Mouse (Mus musculus): ENCODE results near the gene Fbxo47. TPM values are rescaled to one million over a fixed set of nuclear protein-coding genes. Genes with fewer than 3 reads are reported as not detected.
A peak's percentile ranks its signal among the peaks of the same experiment; 100 is the strongest.

The Fbxo47 gene
- polyA plus RNA-seq, 2 experiments: 0.22 to 0.58 TPM

DNA sequence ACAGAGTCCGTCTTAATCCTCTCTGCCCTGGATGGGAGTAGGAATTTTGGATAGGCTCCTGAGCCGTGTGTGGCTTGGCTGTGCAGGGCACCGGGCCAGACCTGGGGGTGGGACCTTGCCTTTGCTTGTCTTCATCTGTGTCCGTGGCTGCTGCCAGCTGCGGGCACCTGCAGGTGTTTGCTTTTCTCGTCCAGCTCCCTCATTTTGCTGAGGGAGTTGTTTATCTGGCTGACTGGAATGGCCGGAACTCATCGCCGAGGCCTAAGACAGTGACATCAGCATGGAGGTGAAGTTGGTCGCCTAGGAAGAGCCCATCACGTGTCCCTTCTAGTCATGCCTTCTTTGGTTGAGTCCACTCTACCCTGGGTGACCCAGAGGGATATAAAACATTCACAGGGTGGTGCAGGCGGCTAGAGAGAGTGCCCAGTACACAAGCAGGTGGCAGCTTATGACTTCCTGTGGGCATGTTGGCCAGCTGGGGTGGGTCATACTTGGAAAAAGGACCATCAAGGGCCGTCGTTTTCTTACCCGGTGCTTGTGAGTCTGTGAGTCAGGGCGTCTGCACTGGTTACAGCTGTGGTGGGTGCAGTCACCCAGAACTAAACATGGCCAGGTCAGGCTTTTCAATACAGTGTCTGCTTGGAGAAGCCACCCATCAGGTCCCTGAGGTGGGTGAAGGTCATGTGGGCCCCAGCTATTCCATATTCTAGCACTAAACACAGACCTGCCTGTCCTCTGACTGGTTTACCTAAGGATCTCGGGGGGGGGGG is 70.0 kb downstream of the Fbxo47 start:
- peaks cover 75% of the 10 kb centered on the region for H3K36me3 ChIP-seq (ENCODE audit: control insufficient read depth, insufficient read depth, low read length)

GRCm38 (mm10) chr11:97813085-97813484 is 70.9 kb downstream of the Fbxo47 start:
- H3K9me3 ChIP-seq (ENCODE audit: control insufficient read depth, low read length): no peaks in the 10 kb centered on the region
- H3K4me3 ChIP-seq (replicated peaks; ENCODE audit: low read length): no peak overlapping the region
- H3K36me3 ChIP-seq (ENCODE audit: control insufficient read depth, insufficient read depth, low read length): peaks cover 75% of the 10 kb centered on the region
- peaks cover 60% of the 10 kb centered on the region for H3K4me1 ChIP-seq (ENCODE audit: control insufficient read depth, insufficient read depth, low read length)
- 63% methylated on average over 7 of the region's 7 CpGs for WGBS
- H3K9ac ChIP-seq (ENCODE audit: low read depth, low read length, severe bottlenecking): no peak overlapping the region
- ATAC-seq (ENCODE audit: low FRiP score, low read depth) (no peak), DNase-seq (ENCODE audit: low spot score) (no peak)
- no peak overlapping the region for H3K27ac ChIP-seq (replicated peaks; ENCODE audit: low read depth, low read length)
- H3K4me2 ChIP-seq (replicated peaks; ENCODE audit: low read depth, low read length, severe bottlenecking): no peak overlapping the region
- TF ChIP-seq POLR2A (IDR thresholded peaks at IDR 0.05; ENCODE audit: borderline replicate concordance, extremely low read depth, insufficient read depth, insufficient read length): no peak
- H3K27me3 ChIP-seq (ENCODE audit: control insufficient read depth, insufficient read depth, low read length): no peaks in the 10 kb centered on the region

More for the DNA sequence above, 70.0 kb downstream of the Fbxo47 start:
- no peaks in the 10 kb centered on the region for H3K9me3 ChIP-seq (ENCODE audit: control insufficient read depth, low read length)
- H3K27me3 ChIP-seq (ENCODE audit: control insufficient read depth, insufficient read depth, low read length): no peaks in the 10 kb centered on the region
- H3K4me1 ChIP-seq (ENCODE audit: control insufficient read depth, insufficient read depth, low read length): peaks cover 59% of the 10 kb centered on the region
- ATAC-seq (ENCODE audit: low FRiP score, low read depth) (no peak), DNase-seq (ENCODE audit: low spot score) (no peak)
- no peak overlapping the region for H3K9ac ChIP-seq (ENCODE audit: low read depth, low read length, severe bottlenecking)
- H3K4me3 ChIP-seq (replicated peaks; ENCODE audit: low read length): no peak overlapping the region
- no peak overlapping the region for H3K4me2 ChIP-seq (replicated peaks; ENCODE audit: low read depth, low read length, severe bottlenecking)
- H3K27ac ChIP-seq (replicated peaks; ENCODE audit: low read depth, low read length): no peak overlapping the region
- no peak for TF ChIP-seq POLR2A (IDR thresholded peaks at IDR 0.05; ENCODE audit: borderline replicate concordance, extremely low read depth, insufficient read depth, insufficient read length)
- 84% methylated on average over 17 of the region's 17 CpGs for WGBS

DNA sequence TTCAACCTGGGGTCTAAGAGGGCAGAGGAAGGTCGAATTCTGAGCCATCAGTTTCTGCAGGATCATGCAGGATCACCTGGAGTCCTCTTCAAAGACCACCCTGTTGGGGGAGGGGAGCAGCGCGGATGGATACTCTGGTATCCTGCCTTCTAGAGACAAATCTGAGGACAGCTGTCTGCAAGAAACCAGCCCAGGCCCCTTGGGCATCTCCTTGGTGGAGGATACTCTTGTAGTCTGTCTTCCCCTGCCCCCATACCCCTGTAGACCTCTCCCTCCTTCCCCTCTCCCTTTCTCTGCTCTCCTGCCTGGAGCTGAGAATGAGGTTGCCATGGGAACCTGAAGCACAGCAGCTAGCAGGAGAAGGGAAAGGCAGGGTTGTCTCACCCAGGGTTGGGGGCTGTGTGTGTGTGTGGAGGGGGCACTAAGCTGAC is 71.4 kb downstream of the Fbxo47 start:
- Histone ChIP-seq H3K9ac (ENCODE audit: low read depth, low read length, severe bottlenecking) (no peak overlapping the region), H3K9me3 (ENCODE audit: control insufficient read depth, low read length) (no peaks in the 10 kb centered on the region), H3K36me3 (ENCODE audit: control insufficient read depth, insufficient read depth, low read length) (peaks cover 76% of the 10 kb centered on the region), H3K27ac (replicated peaks; ENCODE audit: low read depth, low read length) (no peak overlapping the region), H3K4me3 (replicated peaks; ENCODE audit: low read length) (no peak overlapping the region), H3K27me3 (ENCODE audit: control insufficient read depth, insufficient read depth, low read length) (no peaks in the 10 kb centered on the region), H3K4me1 (ENCODE audit: control insufficient read depth, insufficient read depth, low read length) (peaks cover 61% of the 10 kb centered on the region), H3K4me2 (replicated peaks; ENCODE audit: low read depth, low read length, severe bottlenecking) (no peak overlapping the region)
- DNase-seq (ENCODE audit: low spot score) (no peak), ATAC-seq (ENCODE audit: low FRiP score, low read depth) (peak; percentile 35; the same call in 1 of the 2 replicates)
- WGBS: 41% methylated on average over 3 of the region's 3 CpGs
- no peak for TF ChIP-seq POLR2A (IDR thresholded peaks at IDR 0.05; ENCODE audit: borderline replicate concordance, extremely low read depth, insufficient read depth, insufficient read length)

DNA sequence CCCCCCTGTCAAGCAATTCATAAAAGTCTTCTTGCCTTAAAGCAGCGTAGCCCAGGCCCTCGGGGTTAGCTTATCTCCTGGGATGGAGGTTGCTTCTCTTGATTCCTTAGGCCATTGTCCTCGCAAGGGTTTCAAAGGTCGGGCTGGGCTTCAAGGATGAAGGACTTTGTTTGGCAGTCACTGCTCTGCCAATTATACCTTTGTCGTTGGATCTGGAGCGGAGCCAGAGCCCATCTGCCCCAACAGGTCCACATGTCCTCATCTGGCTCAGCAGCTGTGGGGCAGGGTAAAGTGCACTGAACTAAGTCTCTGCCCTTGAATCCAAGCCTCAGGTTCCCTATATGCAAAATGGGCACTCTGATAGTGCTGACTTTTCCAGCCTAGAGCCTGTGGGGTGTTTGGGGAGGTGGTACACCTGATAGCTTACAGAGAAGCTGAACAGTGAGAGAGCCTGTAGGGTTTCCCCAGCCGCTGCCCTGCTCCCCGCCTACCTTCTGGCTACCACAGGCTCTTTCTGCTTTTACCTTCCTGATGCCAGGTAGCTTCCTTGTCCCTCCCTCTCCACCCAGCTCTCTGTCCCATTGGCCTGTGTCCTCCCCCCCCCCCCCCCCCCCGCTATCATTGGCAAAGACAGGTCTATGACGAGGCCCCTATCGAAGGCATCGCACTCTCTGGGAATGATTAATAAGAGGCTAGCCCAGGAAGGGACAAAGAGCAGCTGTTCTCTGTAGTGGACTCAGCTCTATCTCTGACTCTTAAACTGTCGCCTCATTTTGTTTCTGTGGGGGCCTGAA is 72.2 kb downstream of the Fbxo47 start:
- no peak overlapping the region for H3K4me2 ChIP-seq (replicated peaks; ENCODE audit: low read depth, low read length, severe bottlenecking)
- ATAC-seq (ENCODE audit: low FRiP score, low read depth): no peak
- H3K36me3 ChIP-seq (ENCODE audit: control insufficient read depth, insufficient read depth, low read length): peaks cover 83% of the 10 kb centered on the region
- H3K27me3 ChIP-seq (ENCODE audit: control insufficient read depth, insufficient read depth, low read length): no peaks in the 10 kb centered on the region
- no peak for TF ChIP-seq POLR2A (IDR thresholded peaks at IDR 0.05; ENCODE audit: borderline replicate concordance, extremely low read depth, insufficient read depth, insufficient read length)
- no peaks in the 10 kb centered on the region for H3K9me3 ChIP-seq (ENCODE audit: control insufficient read depth, low read length)
- no peak overlapping the region for H3K4me3 ChIP-seq (replicated peaks; ENCODE audit: low read length)
- 50% methylated on average over 9 of the region's 13 CpGs for WGBS
- peaks cover 65% of the 10 kb centered on the region for H3K4me1 ChIP-seq (ENCODE audit: control insufficient read depth, insufficient read depth, low read length)
- H3K9ac ChIP-seq (ENCODE audit: low read depth, low read length, severe bottlenecking): no peak overlapping the region
- DNase-seq (ENCODE audit: low spot score): no peak
- H3K27ac ChIP-seq (replicated peaks; ENCODE audit: low read depth, low read length): no peak overlapping the region

GRCm38 (mm10) chr11:97810970-97811369 is 73.0 kb downstream of the Fbxo47 start:
- TF ChIP-seq POLR2A (IDR thresholded peaks at IDR 0.05; ENCODE audit: borderline replicate concordance, extremely low read depth, insufficient read depth, insufficient read length): no peak
- 43% methylated on average over 3 of the region's 3 CpGs for WGBS
- Histone ChIP-seq H3K27ac (replicated peaks; ENCODE audit: low read depth, low read length) (no peak overlapping the region), H3K9ac (ENCODE audit: low read depth, low read length, severe bottlenecking) (no peak overlapping the region), H3K4me3 (replicated peaks; ENCODE audit: low read length) (no peak overlapping the region), H3K9me3 (ENCODE audit: control insufficient read depth, low read length) (no peaks in the 10 kb centered on the region), H3K27me3 (ENCODE audit: control insufficient read depth, insufficient read depth, low read length) (no peaks in the 10 kb centered on the region), H3K4me1 (ENCODE audit: control insufficient read depth, insufficient read depth, low read length) (peaks cover 73% of the 10 kb centered on the region), H3K36me3 (ENCODE audit: control insufficient read depth, insufficient read depth, low read length) (peaks cover 78% of the 10 kb centered on the region), H3K4me2 (replicated peaks; ENCODE audit: low read depth, low read length, severe bottlenecking) (no peak overlapping the region)
- no peak for DNase-seq (ENCODE audit: low spot score)
- ATAC-seq (ENCODE audit: low FRiP score, low read depth): no peak

Measured in limb, embryonic 14.5 days (tissue).